Mouse (Mus musculus) adrenal gland, postnatal 10 days (tissue): ENCODE data around the gene Olfr1350. TPM values are rescaled to one million over a fixed set of nuclear protein-coding genes. Genes with fewer than 3 reads are reported as not detected.
"Not testable (repeated sequence)": the region's sequence is repeated elsewhere in the genome, so short reads cannot be mapped to it uniquely, and the experiment has no call there.

ENCODE experiments used
- DNase-seq: peaks from one replicate; pipeline ENCODE4 v3.0.0; 2021; ENCODE audit warnings: mixed read lengths
- long read RNA-seq, 2 experiments: library from polyadenylated mRNA; stranded (forward); transcript quantifications; one replicate each; pipeline ENCODE4 v2.0.0; 2021
- total RNA-seq, 2 experiments: library from RNA; stranded (reverse); gene quantifications; 2 replicates each; pipeline ENCODE4 v1.2.3; 2021

Olfr1350 gene
- total RNA-seq, result not detected
- long read RNA-seq, experiment 1, result 0 reads
- long read RNA-seq, experiment 2, result 0 reads

DNA sequence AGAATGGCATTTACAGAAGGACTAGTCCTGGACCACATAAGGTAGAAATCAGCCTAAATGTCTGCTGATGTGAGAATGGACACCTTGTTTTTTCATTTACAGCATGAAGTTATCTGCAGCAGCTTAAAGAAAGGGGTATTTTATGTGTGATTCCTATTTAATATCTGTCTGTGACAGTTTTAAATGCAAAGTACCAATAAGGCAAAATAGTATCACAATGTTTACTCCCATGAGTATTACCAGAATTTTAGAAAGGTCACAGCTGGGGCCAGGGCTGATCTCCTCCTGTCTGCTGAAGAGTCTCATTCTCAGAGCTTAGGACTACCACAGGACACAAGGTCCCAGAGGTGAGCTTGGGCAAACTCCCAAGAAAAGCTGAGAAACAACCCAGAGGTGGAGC lies at the start of gene Olfr1350:
Olfr1350 (plus strand) TSS at position 301 of the 400 bp plus-strand sequence.
- DNase-seq, result no peak

GRCm38 (mm10) chr7:6521666-6522065 lies 43.0 kb upstream of the Olfr1350 start:
- no peak for DNase-seq

DNA sequence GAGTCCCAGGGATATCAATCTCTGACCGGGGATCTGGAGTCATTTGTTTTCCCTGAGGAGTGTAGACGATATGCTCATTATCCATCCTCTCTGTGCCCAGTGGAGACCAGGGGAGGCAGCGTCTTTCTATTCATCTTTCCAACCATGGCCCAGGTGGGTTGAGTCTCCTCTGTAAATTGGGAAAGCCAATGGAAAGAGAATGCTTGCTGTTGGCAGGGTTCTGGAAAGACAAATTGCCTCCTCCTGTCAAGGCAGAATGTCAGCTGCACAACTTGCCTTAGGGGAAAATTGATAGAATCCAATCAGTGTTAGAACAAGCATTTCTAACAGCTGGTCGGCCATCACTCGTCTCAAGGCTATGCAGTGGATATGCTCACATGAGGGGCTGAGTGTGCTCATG lies 41.8 kb upstream of the Olfr1350 start, which contains the start of gene Olfr1349:
Olfr1349 (minus strand) TSS at position 101 of the 400 bp plus-strand sequence.
- no peak for DNase-seq

DNA sequence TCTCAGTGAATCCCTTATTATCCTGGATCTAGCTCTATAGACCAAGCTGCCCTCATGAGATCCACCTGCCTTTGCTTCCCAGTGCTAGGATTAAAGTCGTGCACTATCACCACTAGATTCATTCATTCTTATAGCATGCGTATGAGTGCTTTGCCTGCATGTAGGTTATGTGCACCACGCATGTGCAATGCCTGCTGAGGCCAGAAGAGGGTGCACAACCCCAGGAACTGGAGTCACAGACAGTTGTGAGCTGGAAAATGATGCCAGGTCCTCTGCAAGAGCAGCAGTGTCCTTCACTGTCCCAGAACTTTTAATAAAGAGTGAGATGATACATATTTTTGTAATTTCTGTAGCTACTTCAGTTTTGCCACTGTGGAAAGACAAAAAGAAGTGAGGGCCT lies 39.6 kb upstream of the Olfr1350 start:
- peak; percentile 3 for DNase-seq

GRCm38 (mm10) chr7:6526141-6526540 lies 38.5 kb upstream of the Olfr1350 start:
- peak; percentile 4 for DNase-seq

GRCm38 (mm10) chr7:6586096-6586759 lies 21.6 kb downstream of the Olfr1350 start:
- DNase-seq, result no peak

DNA sequence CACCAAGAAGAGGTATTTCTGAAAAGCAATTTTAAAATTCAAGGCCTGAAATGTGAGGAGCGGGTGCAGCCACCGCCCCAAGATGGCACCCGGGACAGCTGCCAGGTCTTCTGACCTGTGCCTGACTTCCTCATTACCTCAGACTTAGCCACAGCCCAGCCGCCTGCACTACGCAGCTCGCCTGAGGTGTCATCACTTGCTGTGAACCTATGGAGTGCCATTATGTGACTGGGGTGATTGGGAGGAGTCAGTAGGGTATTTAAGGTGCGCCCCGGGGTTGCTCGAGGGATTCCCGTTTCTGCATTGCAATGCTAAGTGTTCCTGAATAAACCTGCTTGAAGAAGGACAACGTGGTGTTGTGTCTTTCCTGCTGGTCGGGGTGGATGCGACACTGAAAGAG lies 24.1 kb downstream of the Olfr1350 start:
- not testable (repeated sequence) for DNase-seq

DNA sequence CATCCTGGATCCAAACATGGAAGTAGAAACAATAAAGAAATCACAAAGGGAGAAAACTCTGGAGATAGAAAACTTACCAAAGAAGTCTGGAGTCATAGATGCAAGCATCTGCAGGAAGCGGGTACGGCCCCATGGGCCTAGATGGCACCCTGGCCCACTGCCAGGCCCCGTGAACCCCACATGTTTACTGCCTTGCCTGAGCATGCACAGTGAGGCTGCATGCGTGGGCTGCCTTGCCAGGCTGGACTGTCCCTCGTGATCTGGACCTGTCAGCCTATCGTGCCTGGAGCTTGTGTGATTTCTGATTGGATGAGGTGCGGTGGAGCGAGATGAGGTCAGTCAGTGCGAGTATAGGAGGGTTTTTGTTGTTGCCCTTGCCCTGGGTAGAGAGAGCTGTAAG lies 38.7 kb downstream of the Olfr1350 start:
- no peak for DNase-seq

Other genes with a start within 250 kb of the Olfr1350 start
- gene Zfp583, start 233.6 kb upstream of the Olfr1350 start, total RNA-seq, result 1 to 10 TPM; 2.7 to 3.1 TPM
- gene Gm3854, start 221.1 kb upstream of the Olfr1350 start, total RNA-seq, result under 1 TPM; 0.87 to 0.91 TPM
- gene Zfp78, start 201.6 kb upstream of the Olfr1350 start, total RNA-seq, result 1 to 10 TPM; 1.1 to 2.6 TPM
- 1 to 10 TPM; 3.9 to 8.9 TPM for gene Zfp28, start 181.5 kb upstream of the Olfr1350 start, total RNA-seq
- gene Smim17, start 166.1 kb upstream of the Olfr1350 start, total RNA-seq, result under 1 TPM; 0.21 to 0.36 TPM
- under 1 TPM in 1 of 2 experiments, not detected in 1; 0.09 TPM for gene Gm20715, start 154.6 kb upstream of the Olfr1350 start, total RNA-seq
- gene Olfr1344, start 126.2 kb upstream of the Olfr1350 start, total RNA-seq, result not detected
- gene Olfr1336, start 108.7 kb upstream of the Olfr1350 start, total RNA-seq, result not detected
- not detected for gene Olfr1346, start 97.7 kb upstream of the Olfr1350 start, total RNA-seq
- not detected for gene Olfr5, start 77.9 kb upstream of the Olfr1350 start, total RNA-seq
- gene Olfr1347, start 65.1 kb upstream of the Olfr1350 start, total RNA-seq, result not detected
- not detected for gene Olfr1348, start 56.1 kb upstream of the Olfr1350 start, total RNA-seq
- not detected for gene Olfr1349, start 41.9 kb upstream of the Olfr1350 start, total RNA-seq
- 10 to 100 TPM; 28.9 to 33.8 TPM for gene Zim1, start 131.6 kb downstream of the Olfr1350 start, total RNA-seq
- 100 to 1,000 TPM in 1 of 2 experiments, 10 to 100 TPM in 1; 97.3 to 102 TPM for gene Peg3, start 165.6 kb downstream of the Olfr1350 start, total RNA-seq
- 1 to 10 TPM; 2.8 to 4.0 TPM for gene Usp29, start 165.7 kb downstream of the Olfr1350 start, total RNA-seq